Mouse (Mus musculus) heart, adult 18-20 months (tissue): ENCODE measurements around the gene Hmgcl. TPM values are rescaled to one million over a fixed set of nuclear protein-coding genes. Genes with fewer than 3 reads are reported as not detected.

Source experiments
- DNase-seq, 2 experiments: peaks; one replicate each; pipeline ENCODE4 v3.0.0; 2021 to 2022; ENCODE audit warnings: mixed read lengths in 1 of 2
- long read RNA-seq, 2 experiments: library from polyadenylated mRNA; stranded (forward); transcript quantifications; one replicate each; pipeline ENCODE4 v2.0.0; 2021
- total RNA-seq, 2 experiments: library from RNA; stranded (reverse); gene quantifications; 2 replicates each; pipeline ENCODE4 v1.2.3; 2021

Gene Hmgcl
- 10 to 100 TPM; 87.3 to 91.7 TPM for total RNA-seq
- long read RNA-seq, experiment 1, transcript Hmgcl-201 (9 exons, 1,418 nt): major isoform, 271 of 282 reads
- long read RNA-seq, experiment 1, partial matches to known transcripts: 1 of 282 reads
- long read RNA-seq, experiment 1, other reads (novel, unspliced or antisense): 10 of 282 reads
- long read RNA-seq, experiment 2, transcript Hmgcl-201 (9 exons, 1,418 nt): major isoform, 166 of 174 reads
- long read RNA-seq, experiment 2, partial matches to known transcripts: 2 of 174 reads
- long read RNA-seq, experiment 2, other reads (novel, unspliced or antisense): 5 of 174 reads

GRCm38 (mm10) chr4:135946278-135946658 lies at the start of gene Hmgcl:
Gene Hmgcl, plus strand, starts transcription at chr4:135946448.
- DNase-seq: peak; percentile 97 to 99

- DNase-seq: peak in 1 of 2 experiments; percentile 69
Measured at GRCm38 (mm10) chr4:135898380-135899049, 47.7 kb upstream of the Hmgcl start.

GRCm38 (mm10) chr4:135899050-135899448 lies 47.2 kb upstream of the Hmgcl start:
- DNase-seq: no peak

GRCm38 (mm10) chr4:135900008-135900407 lies 46.2 kb upstream of the Hmgcl start:
- no peak for DNase-seq

GRCm38 (mm10) chr4:135902606-135903242 lies 43.5 kb upstream of the Hmgcl start:
- DNase-seq: no peak

- no peak for DNase-seq
Measured at GRCm38 (mm10) chr4:135904810-135905209, 41.4 kb upstream of the Hmgcl start.

GRCm38 (mm10) chr4:135906633-135907032 lies 39.6 kb upstream of the Hmgcl start:
- DNase-seq: no peak

GRCm38 (mm10) chr4:135909326-135910066 lies 36.8 kb upstream of the Hmgcl start:
- DNase-seq: no peak

- DNase-seq: no peak
Measured at GRCm38 (mm10) chr4:135911531-135911930, 34.7 kb upstream of the Hmgcl start.

- DNase-seq: no peak
Measured at GRCm38 (mm10) chr4:135912164-135912563, 34.1 kb upstream of the Hmgcl start.

GRCm38 (mm10) chr4:135912835-135913234 lies 33.4 kb upstream of the Hmgcl start:
- no peak for DNase-seq

- DNase-seq: no peak
Measured at GRCm38 (mm10) chr4:135913433-135913832, 32.8 kb upstream of the Hmgcl start.

- peak; percentile 33 to 56 for DNase-seq
Measured at GRCm38 (mm10) chr4:135918635-135919279, 27.5 kb upstream of the Hmgcl start.

GRCm38 (mm10) chr4:135919280-135919639 lies 27.0 kb upstream of the Hmgcl start:
- DNase-seq: no peak

- peak; percentile 96 to 98 for DNase-seq
Measured at GRCm38 (mm10) chr4:135920304-135921241, 25.7 kb upstream of the Hmgcl start, which contains the start of gene Fuca1. Gene Fuca1, plus strand, starts transcription at chr4:135920735.

GRCm38 (mm10) chr4:135921257-135922120 lies 24.8 kb upstream of the Hmgcl start:
- DNase-seq: peak; percentile 63 to 67

- DNase-seq: no peak
Measured at GRCm38 (mm10) chr4:135922190-135922589, 24.1 kb upstream of the Hmgcl start.

- DNase-seq: no peak
Measured at GRCm38 (mm10) chr4:135924418-135924817, 21.8 kb upstream of the Hmgcl start.

- DNase-seq: no peak
Measured at GRCm38 (mm10) chr4:135925341-135925740, 20.9 kb upstream of the Hmgcl start.
